Mouse (Mus musculus) cortical plate, adult 2 months (tissue): ENCODE measurements around the gene Orm3.

ENCODE experiments used
- CTCF ChIP-seq: fragments of 200-500 bp; IDR thresholded peaks from 2 replicates; pipeline ENCODE4 v1.5.1; 2011; ENCODE audit warnings: mild to moderate bottlenecking, control low read depth, low read length; ENCODE audit not compliant: insufficient read depth; ENCODE audit errors: extremely low read depth
- POLR2A ChIP-seq: fragments of 200-500 bp; IDR thresholded peaks from 2 replicates; pipeline ENCODE4 v1.6.1; 2011; ENCODE audit warnings: mild to moderate bottlenecking, low read length, control low read depth; ENCODE audit not compliant: insufficient read depth; ENCODE audit errors: extremely low read depth

GRCm38 (mm10) chr4:63405051-63405450 is 49.1 kb downstream of the Orm3 start:
- no peak for TF ChIP-seq CTCF
- no peak for TF ChIP-seq POLR2A
